Mouse (Mus musculus) hindbrain, postnatal 0 days (tissue): ENCODE measurements at regions not wholly inside any gene's neighbourhood (a gene's known extent, or its start where the extent isn't known, plus 50 kb on each side); places are given as distances from the start of the nearest gene placed in this dataset.
"Not testable (repeated sequence)": the region's sequence is repeated elsewhere in the genome, so short reads cannot be mapped to it uniquely, and the experiment has no call there.

Source experiments
- ATAC-seq: fragments of 200-750 bp; cut with Nextera tagmentation; 2 replicates; pipeline ENCODE4 v1.8.0; 2017; ENCODE audit warnings: mild to moderate bottlenecking, moderate TSS enrichment, moderate library complexity
- DNase-seq: peaks from one replicate; pipeline ENCODE4 v3.0.0-alpha.2; 2015; ENCODE audit warnings: low spot score
- H3K27ac ChIP-seq: fragments of 300-500 bp; sonication (generic); 2 replicates; pipeline ENCODE4 v1.5.1; 2014; ENCODE audit warnings: mild to moderate bottlenecking
- H3K27me3 ChIP-seq: fragments of 300-500 bp; sonication (generic); 2 replicates; pipeline ENCODE4 v1.6.1; 2014; ENCODE audit warnings: low read length, mixed read lengths; ENCODE audit not compliant: insufficient read depth
- H3K36me3 ChIP-seq: fragments of 300-500 bp; sonication (generic); 2 replicates; pipeline ENCODE4 v1.6.1; 2014; ENCODE audit warnings: low read length, mixed read lengths; ENCODE audit not compliant: insufficient read depth
- H3K4me1 ChIP-seq: fragments of 300-500 bp; sonication (generic); 2 replicates; pipeline ENCODE4 v1.6.1; 2014; ENCODE audit warnings: antibody characterized with exemption, low read length, mixed read lengths; ENCODE audit not compliant: insufficient read depth
- H3K4me2 ChIP-seq: fragments of 300-500 bp; sonication (generic); 2 replicates; pipeline ENCODE4 v1.6.1; 2014; ENCODE audit warnings: low read depth, mild to moderate bottlenecking, low read length, moderate library complexity, mixed read lengths
- H3K4me3 ChIP-seq: fragments of 300-500 bp; sonication (generic); 2 replicates; pipeline ENCODE4 v1.5.1; 2014; ENCODE audit warnings: low read length
- H3K9ac ChIP-seq: fragments of 300-500 bp; sonication (generic); replicated peaks from 2 replicates; pipeline ENCODE4 v1.6.1; 2014; ENCODE audit warnings: mild to moderate bottlenecking, low read length, moderate library complexity, mixed read lengths
- H3K9me3 ChIP-seq: fragments of 300-500 bp; sonication (generic); 2 replicates; pipeline ENCODE4 v1.6.1; 2016; ENCODE audit warnings: low read length, mixed read lengths
- CTCF ChIP-seq: IDR thresholded peaks from 2 replicates; pipeline ENCODE4 v1.5.1; 2016; ENCODE audit warnings: antibody characterized with exemption, control low read depth, low read depth
- WGBS: fragments of 180-500 bp; shearing (Covaris S2); extraction: QIAGEN DNeasy Blood & Tissue Kit; methylation state at CpG from one replicate; pipeline ENCODE4 v1.1.7; 2014; 5-methylcytosine and 5-hydroxymethylcytosine counted together

DNA sequence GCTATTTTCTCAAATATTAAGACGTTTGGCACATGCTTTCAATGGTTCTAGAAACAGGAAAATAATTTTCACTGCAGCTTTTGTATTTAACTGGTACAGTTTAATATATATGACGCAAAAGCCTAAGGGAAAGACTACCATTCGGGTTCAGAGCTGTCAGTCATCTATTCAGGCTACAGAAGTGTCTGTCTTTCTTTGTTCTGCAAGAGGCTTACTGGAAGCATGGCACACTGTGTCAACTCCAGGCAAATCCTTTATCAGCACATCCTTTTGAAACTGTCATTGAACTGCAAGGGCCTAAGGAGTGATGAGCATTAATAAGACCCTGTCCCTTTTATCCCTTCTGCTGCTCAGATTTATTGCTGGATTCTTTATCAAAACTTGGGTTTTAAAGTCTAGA is 303.8 kb upstream of the Gm5152 start:
- H3K27me3 ChIP-seq: not testable (repeated sequence)

DNA sequence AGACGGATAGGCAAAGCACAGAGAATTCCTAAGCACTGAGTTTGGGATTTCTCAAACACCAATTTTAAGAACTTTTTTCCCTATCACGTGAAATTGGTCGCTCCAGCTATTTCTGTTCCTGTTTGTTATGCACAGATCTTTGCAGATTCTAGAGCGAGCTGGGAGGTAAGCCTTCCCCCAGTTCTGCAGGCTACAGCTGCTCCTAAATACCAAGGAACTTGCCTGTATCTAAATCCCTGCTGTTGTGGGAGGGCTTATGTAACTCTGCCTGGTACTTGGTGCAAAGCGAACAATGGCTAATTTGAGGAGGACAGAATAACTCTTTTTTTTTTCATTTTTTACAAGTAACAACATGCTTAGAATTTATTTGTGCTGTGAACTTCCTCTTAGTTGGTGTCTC is 316.0 kb upstream of the Gm5152 start:
- H3K36me3 ChIP-seq: no peaks in the 10 kb centered on the region
- DNase-seq (no peak), ATAC-seq (no peak)
- no peak overlapping the region for H3K9ac ChIP-seq
- no peaks in the 10 kb centered on the region for H3K9me3 ChIP-seq
- H3K4me2 ChIP-seq: no peak overlapping the region
- no peaks in the 10 kb centered on the region for H3K27me3 ChIP-seq
- no peak for TF ChIP-seq CTCF
- no peak overlapping the region for H3K4me3 ChIP-seq
- no peak overlapping the region for H3K27ac ChIP-seq
- no peaks in the 10 kb centered on the region for H3K4me1 ChIP-seq
- WGBS: 53% methylated on average over 5 of the region's 5 CpGs

More for the DNA sequence above, 303.8 kb upstream of the Gm5152 start:
- 52% methylated on average over 3 of the region's 3 CpGs for WGBS
- not testable (repeated sequence) for H3K4me2 ChIP-seq, H3K9me3 ChIP-seq, H3K36me3 ChIP-seq, ATAC-seq, H3K4me1 ChIP-seq, DNase-seq, H3K9ac ChIP-seq, H3K4me3 ChIP-seq, H3K27ac ChIP-seq

DNA sequence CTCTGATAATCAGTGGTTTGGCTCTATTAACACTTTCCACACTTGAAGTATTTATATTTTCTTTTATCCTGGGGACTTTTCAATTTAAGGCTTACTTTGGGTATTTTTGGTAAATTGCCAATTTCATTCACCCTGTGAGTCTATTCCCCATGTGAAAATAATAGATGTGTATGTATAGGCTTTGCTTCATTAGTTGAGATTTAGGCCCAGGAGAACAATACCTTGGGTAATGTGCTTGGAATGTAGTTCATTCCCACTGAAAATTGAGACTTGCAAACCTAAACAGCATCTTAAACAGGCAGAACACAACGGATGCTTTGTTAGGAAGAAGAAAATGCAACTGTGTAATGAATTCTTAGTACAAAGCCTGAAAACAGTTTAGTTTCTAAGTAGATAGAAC is 346.1 kb upstream of the Gm5152 start:
- Histone ChIP-seq H3K9me3 (no peaks in the 10 kb centered on the region), H3K27ac (no peak overlapping the region), H3K4me3 (no peak overlapping the region), H3K36me3 (no peaks in the 10 kb centered on the region), H3K4me2 (no peak overlapping the region), H3K27me3 (no peaks in the 10 kb centered on the region), H3K4me1 (no peaks in the 10 kb centered on the region), H3K9ac (no peak overlapping the region)
- TF ChIP-seq CTCF: no peak
- no peak for ATAC-seq
- peak; percentile 16 for DNase-seq
- 30% methylated on average over 1 of the region's 1 CpGs for WGBS

- no peaks in the 10 kb centered on the region for H3K36me3 ChIP-seq
- ATAC-seq (no peak), DNase-seq (no peak)
- no peak overlapping the region for H3K27ac ChIP-seq
- H3K4me2 ChIP-seq: no peak overlapping the region
- no peak for TF ChIP-seq CTCF
- no peaks in the 10 kb centered on the region for H3K4me1 ChIP-seq
- no peaks in the 10 kb centered on the region for H3K27me3 ChIP-seq
- no peaks in the 10 kb centered on the region for H3K9me3 ChIP-seq
- WGBS: 94% methylated on average over 5 of the region's 5 CpGs
- H3K4me3 ChIP-seq: no peak overlapping the region
- no peak overlapping the region for H3K9ac ChIP-seq
Measured at GRCm38 (mm10) chr5:10600774-10601173, 346.8 kb upstream of the Gm8871 start.

GRCm38 (mm10) chr5:10633176-10633575 is 314.4 kb upstream of the Gm8871 start:
- no peaks in the 10 kb centered on the region for H3K27me3 ChIP-seq
- H3K27ac ChIP-seq: no peak overlapping the region
- TF ChIP-seq CTCF: peak; percentile 78
- WGBS: 21% methylated on average over 1 of the region's 1 CpGs
- no peaks in the 10 kb centered on the region for H3K36me3 ChIP-seq
- no peak overlapping the region for H3K4me2 ChIP-seq
- no peaks in the 10 kb centered on the region for H3K4me1 ChIP-seq
- no peak overlapping the region for H3K9ac ChIP-seq
- no peaks in the 10 kb centered on the region for H3K9me3 ChIP-seq
- DNase-seq (peak; percentile 77), ATAC-seq (no peak)
- H3K4me3 ChIP-seq: no peak overlapping the region

DNA sequence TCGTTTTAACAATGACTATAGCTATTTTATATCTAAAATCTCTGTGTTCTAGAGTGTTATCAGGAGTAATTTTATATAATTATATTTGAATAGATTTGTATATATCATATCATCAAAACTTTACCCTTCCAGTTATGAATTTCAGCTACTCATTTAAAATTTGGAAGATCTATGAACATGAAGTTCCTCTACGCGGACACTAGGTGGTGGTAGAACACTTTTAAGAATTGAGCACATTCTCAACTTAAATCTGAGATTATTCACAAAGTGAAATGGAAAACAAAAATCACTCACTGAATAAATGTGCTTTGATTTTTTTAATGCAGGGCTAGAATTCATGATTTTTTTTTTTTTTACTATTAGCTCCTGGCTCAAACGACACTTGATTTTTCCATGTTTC is 299.5 kb upstream of the Gm8871 start:
- peak; percentile 70 for TF ChIP-seq CTCF
- DNase-seq: peak; percentile 70
- 39% methylated on average over 4 of the region's 4 CpGs for WGBS

GRCm38 (mm10) chr5:10663301-10663700 is 284.3 kb upstream of the Gm8871 start:
- Histone ChIP-seq H3K4me3 (no peak overlapping the region), H3K9me3 (no peaks in the 10 kb centered on the region), H3K9ac (no peak overlapping the region), H3K4me1 (no peaks in the 10 kb centered on the region), H3K27ac (no peak overlapping the region), H3K36me3 (no peaks in the 10 kb centered on the region), H3K27me3 (no peaks in the 10 kb centered on the region), H3K4me2 (no peak overlapping the region)
- 82% methylated on average over 4 of the region's 4 CpGs for WGBS
- TF ChIP-seq CTCF: no peak
- no peak for DNase-seq
- no peak for ATAC-seq

More for the DNA sequence above, 299.5 kb upstream of the Gm8871 start:
- no peaks in the 10 kb centered on the region for H3K36me3 ChIP-seq
- no peaks in the 10 kb centered on the region for H3K4me1 ChIP-seq
- ATAC-seq: no peak
- H3K9ac ChIP-seq: no peak overlapping the region
- H3K9me3 ChIP-seq: no peaks in the 10 kb centered on the region
- no peak overlapping the region for H3K27ac ChIP-seq
- H3K27me3 ChIP-seq: no peaks in the 10 kb centered on the region
- no peak overlapping the region for H3K4me3 ChIP-seq
- H3K4me2 ChIP-seq: no peak overlapping the region
